Mouse (Mus musculus) C2C12 (cell line): Measurements from ENCODE around the gene Cdh4. TPM values are rescaled to one million over a fixed set of nuclear protein-coding genes. Genes with fewer than 3 reads are reported as not detected.

Experiments used
- H3K27me3 ChIP-seq: one replicate; pipeline ENCODE4 v1.6.1; 2011; ENCODE audit not compliant: control insufficient read depth, insufficient read depth, insufficient read length
- H3K36me3 ChIP-seq: one replicate; pipeline ENCODE4 v1.6.1; 2011; ENCODE audit not compliant: control insufficient read depth, insufficient read depth
- H3K4me3 ChIP-seq: one replicate; pipeline ENCODE4 v1.5.1; 2011; ENCODE audit warnings: mild to moderate bottlenecking, control low read depth; ENCODE audit not compliant: poor library complexity, insufficient read depth, severe bottlenecking
- H3K79me2 ChIP-seq: one replicate; pipeline ENCODE4 v1.6.1; 2011; ENCODE audit not compliant: control insufficient read depth, insufficient read depth
- H3K79me3 ChIP-seq: one replicate; pipeline ENCODE4 v1.6.1; 2011; ENCODE audit warnings: low read depth, control low read depth
- H3ac ChIP-seq: one replicate; pipeline ENCODE3; 2011; ENCODE audit warnings: low read depth; ENCODE audit not compliant: control insufficient read depth, insufficient read length
- CEBPB ChIP-seq: IDR thresholded peaks from one replicate; pipeline ENCODE4 v1.6.1; 2011; ENCODE audit warnings: low read depth, mild to moderate bottlenecking, control low read depth, moderate library complexity
- CTCF ChIP-seq: IDR thresholded peaks from one replicate; pipeline ENCODE4 v1.5.1; 2011; ENCODE audit not compliant: control insufficient read depth, insufficient read depth, insufficient read length
- FOSL1 ChIP-seq: IDR thresholded peaks from one replicate; pipeline ENCODE4 v1.8.0; 2011; ENCODE audit warnings: mild to moderate bottlenecking, low read length; ENCODE audit not compliant: poor library complexity, insufficient read depth, severe bottlenecking
- MAX ChIP-seq: IDR thresholded peaks from one replicate; pipeline ENCODE4 v1.6.1; 2011; ENCODE audit warnings: mild to moderate bottlenecking, control low read depth
- MYOD1 ChIP-seq: IDR thresholded peaks from one replicate; pipeline ENCODE4 v1.6.1; 2011; ENCODE audit warnings: low read depth; ENCODE audit not compliant: control insufficient read depth, insufficient read length
- MYOG ChIP-seq: IDR thresholded peaks from one replicate; pipeline ENCODE4 v1.6.1; 2011; ENCODE audit not compliant: control insufficient read depth, insufficient read length; ENCODE audit errors: extremely low read depth
- USF1 ChIP-seq: IDR thresholded peaks from one replicate; pipeline ENCODE4 v1.6.1; 2011; ENCODE audit warnings: low read depth, mild to moderate bottlenecking, control low read depth, moderate library complexity
- polyA plus RNA-seq: library from polyadenylated mRNA; unstranded; fragments of >200 nt; fragmentation: generic; extraction: Trizol; gene quantifications from one replicate; pipeline ENCODE4 v1.2.1, GENCODE M21; 2012; ENCODE audit warnings: missing spikeins

Cdh4 gene
- polyA plus RNA-seq, 1 experiment, result not detected

DNA sequence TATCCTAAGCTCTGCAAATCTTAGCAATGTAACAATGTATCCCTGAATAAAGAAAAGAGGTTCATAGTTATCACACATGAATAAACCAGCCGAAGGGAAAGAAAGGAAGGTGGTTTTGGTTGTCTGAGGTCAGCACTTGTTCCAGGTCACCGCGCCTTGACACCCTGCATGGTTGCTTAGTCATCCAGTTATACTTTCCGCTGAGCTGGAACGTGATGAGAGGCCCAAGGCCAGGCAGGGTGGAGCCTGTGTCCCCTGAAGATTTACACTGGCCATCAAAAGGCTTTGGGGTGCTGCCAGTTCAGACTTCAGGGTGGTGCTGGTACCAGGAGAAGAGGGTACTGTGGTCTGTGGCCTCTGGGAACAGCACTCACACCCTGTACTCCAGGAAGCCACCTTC lies 105.4 kb downstream of the Cdh4 start:
- no peak overlapping the region for H3ac ChIP-seq
- no peak overlapping the region for H3K4me3 ChIP-seq
- TF ChIP-seq CTCF (no peak), FOSL1 (no peak), MAX (no peak), MYOG (no peak), MYOD1 (no peak), CEBPB (no peak), USF1 (no peak)

GRCm38 (mm10) chr2:179555928-179556327 lies 113.7 kb downstream of the Cdh4 start:
- no peaks in the 10 kb centered on the region for H3K27me3 ChIP-seq
- H3K4me3 ChIP-seq, result no peak overlapping the region
- no peaks in the 10 kb centered on the region for H3K36me3 ChIP-seq
- TF ChIP-seq CEBPB (no peak), MYOG (no peak)
- H3ac ChIP-seq, result no peak overlapping the region
- no peaks in the 10 kb centered on the region for H3K79me2 ChIP-seq
- H3K79me3 ChIP-seq, result no peaks in the 10 kb centered on the region

More for the DNA sequence above, 105.4 kb downstream of the Cdh4 start:
- Histone ChIP-seq H3K27me3 (no peaks in the 10 kb centered on the region), H3K79me3 (no peaks in the 10 kb centered on the region), H3K79me2 (no peaks in the 10 kb centered on the region), H3K36me3 (no peaks in the 10 kb centered on the region)

DNA sequence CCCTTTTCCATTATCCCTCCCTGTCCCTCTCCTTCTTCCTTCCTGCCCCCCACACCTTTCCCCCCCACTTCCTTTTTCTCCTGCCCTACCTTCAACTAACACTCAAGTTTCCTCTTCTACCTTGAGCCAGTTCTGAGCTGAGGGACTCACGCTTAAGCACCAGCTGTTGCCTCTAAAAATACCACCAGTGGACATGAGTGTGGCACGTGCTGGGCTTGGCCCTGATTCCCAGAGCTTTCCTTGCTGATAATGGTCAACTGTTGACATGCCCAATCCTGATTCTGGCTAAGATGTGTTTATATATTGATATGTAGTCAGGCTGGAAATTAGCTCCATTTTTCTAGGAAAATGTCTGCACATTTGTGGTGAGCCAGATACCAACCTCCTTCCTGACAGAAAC lies 120.1 kb downstream of the Cdh4 start:
- TF ChIP-seq CEBPB (no peak), MYOD1 (no peak), FOSL1 (no peak), CTCF (no peak), MAX (no peak), MYOG (no peak), USF1 (no peak)
- Histone ChIP-seq H3K4me3 (no peak overlapping the region), H3K79me2 (no peaks in the 10 kb centered on the region), H3K79me3 (no peaks in the 10 kb centered on the region), H3K36me3 (no peaks in the 10 kb centered on the region), H3K27me3 (no peaks in the 10 kb centered on the region), H3ac (no peak overlapping the region)

GRCm38 (mm10) chr2:179565611-179566010 lies 123.4 kb downstream of the Cdh4 start:
- H3ac ChIP-seq, result no peak overlapping the region
- H3K79me3 ChIP-seq, result no peaks in the 10 kb centered on the region
- H3K79me2 ChIP-seq, result no peaks in the 10 kb centered on the region
- no peaks in the 10 kb centered on the region for H3K27me3 ChIP-seq
- H3K36me3 ChIP-seq, result no peaks in the 10 kb centered on the region
- no peak overlapping the region for H3K4me3 ChIP-seq
- TF ChIP-seq CTCF, result no peak
- no peak for TF ChIP-seq FOSL1
- TF ChIP-seq USF1, result no peak
- no peak for TF ChIP-seq MYOG
- no peak for TF ChIP-seq CEBPB
- no peak for TF ChIP-seq MYOD1
- TF ChIP-seq MAX, result no peak

DNA sequence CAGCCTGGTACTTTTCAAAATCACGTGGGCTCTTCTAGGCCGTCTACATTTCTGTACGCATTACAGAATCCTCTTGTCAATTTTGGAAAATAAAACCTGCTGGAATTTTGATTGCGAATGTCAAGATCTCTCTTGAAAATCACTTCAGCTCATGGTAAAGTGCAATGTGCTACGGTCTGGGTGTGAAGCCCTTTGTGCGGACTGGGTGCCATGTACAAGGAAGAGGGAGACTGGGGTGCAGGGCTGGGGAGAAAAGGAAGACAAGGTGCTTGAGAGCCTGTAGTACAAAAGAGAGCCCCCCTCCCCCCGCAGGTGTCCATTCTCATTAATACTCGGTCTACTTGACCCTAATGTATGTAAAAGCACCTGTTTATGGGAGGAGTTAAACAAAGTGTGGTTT lies 125.7 kb downstream of the Cdh4 start:
- Histone ChIP-seq H3K4me3 (no peak overlapping the region), H3K79me2 (no peaks in the 10 kb centered on the region), H3K36me3 (no peaks in the 10 kb centered on the region), H3K79me3 (no peaks in the 10 kb centered on the region), H3K27me3 (no peaks in the 10 kb centered on the region), H3ac (no peak overlapping the region)
- TF ChIP-seq FOSL1 (no peak), MYOG (no peak)

DNA sequence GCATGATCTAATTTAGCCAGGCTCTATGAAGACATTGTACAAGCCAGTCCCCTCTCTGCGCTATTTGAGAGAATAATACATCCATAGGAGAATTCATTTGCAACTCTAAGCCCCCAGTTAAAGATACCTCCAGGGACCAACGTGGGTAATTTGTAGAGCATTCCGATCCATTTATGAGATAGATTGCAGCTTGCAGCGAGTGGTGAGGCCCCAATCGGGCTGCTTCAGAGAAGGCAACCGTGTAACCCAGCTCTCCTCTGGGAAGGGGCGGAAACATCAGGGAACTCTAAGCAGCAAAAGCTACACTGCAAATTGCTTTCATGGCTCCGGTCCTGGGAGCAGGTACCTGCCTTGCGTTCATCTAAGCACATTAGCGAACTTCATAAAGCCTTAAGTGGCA lies 126.9 kb downstream of the Cdh4 start:
- Histone ChIP-seq H3K27me3 (no peaks in the 10 kb centered on the region), H3K79me2 (no peaks in the 10 kb centered on the region), H3K4me3 (no peak overlapping the region), H3K79me3 (no peaks in the 10 kb centered on the region), H3ac (no peak overlapping the region), H3K36me3 (no peaks in the 10 kb centered on the region)
- TF ChIP-seq CTCF (no peak), MYOG (no peak), MAX (no peak), FOSL1 (no peak)
